Mouse (Mus musculus): ENCODE results near the gene Cbx2. TPM values are rescaled to one million over a fixed set of nuclear protein-coding genes. Genes with fewer than 3 reads are reported as not detected.

The Cbx2 gene
- total RNA-seq, 2 experiments from 2014 or later, result 3.1 to 6.6 TPM

DNA sequence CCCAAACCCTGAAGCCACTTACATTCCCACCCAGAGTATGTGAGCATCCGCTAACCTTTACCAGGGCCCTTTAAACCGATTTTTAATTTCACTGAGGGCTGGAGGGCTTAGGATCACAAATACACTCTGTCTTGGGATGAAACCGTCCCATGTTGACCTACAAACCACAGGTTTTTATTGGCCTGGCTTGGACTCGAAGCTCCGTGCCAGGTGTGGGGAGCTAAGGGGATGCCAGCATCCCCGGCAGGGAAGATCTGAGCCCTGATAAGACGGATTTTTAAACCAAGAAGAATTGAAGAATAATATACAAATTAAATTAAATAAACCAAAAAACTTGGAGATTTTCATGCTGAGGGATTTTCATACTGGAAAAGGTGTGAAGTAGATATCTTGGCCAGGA lies 8.3 kb upstream of the Cbx2 start:
- DNase-seq (ENCODE audit: low spot score in 2 of 2), result no peak

DNA sequence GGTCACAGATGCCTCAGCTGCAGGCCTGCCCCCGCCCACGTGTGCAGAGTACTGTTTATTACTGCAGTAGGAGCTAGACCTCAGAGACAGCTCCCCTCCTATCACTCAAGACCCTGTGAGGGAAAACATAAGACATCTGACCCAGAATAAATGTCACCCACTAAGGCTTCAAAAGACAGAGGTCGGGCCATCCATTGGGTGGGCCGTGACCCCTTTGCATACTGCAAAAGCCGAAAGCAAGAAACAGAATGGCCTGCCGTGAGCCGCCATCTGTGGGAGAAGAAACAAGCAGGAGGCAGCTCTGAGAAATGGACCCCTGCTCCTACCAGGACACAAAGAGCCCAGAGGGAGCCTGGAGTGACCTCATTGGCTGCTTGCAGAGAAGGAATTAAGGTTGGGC lies 5.3 kb upstream of the Cbx2 start:
- no peak for DNase-seq (ENCODE audit: low spot score in 2 of 2)

DNA sequence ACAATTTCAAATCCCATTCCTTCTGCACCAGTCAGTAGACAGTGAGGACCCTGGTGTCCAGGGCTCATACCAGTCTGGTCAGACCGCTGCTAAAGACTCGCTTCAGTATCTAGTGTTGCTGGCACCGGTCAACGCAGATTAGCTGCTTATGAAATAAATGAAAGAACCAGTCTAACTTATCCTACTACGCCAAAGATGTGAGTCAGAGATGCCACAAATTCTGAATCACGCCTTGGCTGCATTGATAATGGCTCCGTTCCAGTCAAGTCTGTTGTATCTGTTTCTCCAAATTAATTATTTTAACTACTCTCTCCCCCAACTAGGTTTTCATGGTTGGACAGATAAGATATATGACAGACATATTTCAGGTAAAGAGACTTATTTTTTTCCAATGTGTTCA lies 1.6 kb upstream of the Cbx2 start:
- DNase-seq (ENCODE audit: low spot score in 2 of 2), result no peak

DNA sequence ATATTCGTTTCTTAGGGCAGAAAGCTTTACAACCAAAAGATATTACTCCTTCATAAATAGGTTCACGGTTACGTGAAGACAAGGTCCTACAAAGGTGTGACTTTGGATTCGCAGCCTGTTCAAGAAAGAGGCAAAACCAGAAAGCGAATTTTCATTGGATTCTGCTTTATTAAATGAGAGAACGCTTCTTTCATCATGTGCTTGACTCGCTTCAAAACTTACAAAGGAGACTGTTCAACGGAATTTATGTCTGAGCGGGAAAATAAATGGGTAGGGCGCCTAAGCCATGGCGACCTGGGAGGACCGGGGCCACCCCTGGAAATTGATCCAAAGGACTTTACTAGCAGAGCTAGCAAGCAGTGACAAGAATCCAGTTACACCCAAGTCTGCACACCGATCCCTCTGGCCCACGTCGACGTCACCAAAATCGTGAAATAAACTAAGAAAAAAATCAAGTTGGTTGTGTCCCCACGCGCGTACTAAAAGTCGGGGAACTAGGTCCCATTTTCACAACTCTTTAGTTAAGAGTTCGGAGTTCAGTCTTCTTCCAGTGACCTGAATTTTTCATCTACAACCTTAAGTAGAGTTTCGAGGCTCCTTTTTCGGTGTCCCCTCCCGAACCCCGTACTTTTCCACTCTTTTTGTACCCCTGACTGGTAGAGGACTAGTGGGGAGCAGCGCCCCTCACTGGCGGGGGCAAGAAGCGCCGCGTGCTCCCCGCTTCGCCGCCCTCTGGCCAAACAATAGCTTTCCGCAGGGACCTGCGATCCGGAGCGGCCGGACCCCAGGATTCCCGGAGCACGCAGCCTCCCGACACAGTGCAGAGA lies 481 bp upstream of the Cbx2 start:
- no peak for DNase-seq (ENCODE audit: low spot score in 2 of 2)

DNA sequence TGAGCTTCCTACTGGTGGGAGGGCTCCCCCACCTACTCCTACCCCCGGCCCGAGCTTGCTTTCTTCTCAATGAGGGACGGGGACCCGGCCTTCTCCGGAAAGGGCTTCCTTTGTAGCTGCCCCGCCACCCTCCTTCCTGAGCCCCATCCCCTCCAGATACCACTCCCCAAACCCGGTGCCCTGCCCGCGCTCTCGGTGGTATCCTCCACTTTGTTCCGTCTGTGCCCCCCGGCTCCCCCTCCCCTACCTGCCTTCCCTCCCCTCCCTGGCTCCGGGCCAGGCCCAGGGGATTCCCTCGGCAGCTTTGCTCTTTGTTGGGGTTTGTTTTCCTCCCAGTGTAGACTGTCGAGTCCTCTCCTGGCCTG lies 836 bp downstream of the Cbx2 start:
- DNase-seq (ENCODE audit: low spot score in 2 of 2), result peak in 1 of 2 experiments; percentile 40

DNA sequence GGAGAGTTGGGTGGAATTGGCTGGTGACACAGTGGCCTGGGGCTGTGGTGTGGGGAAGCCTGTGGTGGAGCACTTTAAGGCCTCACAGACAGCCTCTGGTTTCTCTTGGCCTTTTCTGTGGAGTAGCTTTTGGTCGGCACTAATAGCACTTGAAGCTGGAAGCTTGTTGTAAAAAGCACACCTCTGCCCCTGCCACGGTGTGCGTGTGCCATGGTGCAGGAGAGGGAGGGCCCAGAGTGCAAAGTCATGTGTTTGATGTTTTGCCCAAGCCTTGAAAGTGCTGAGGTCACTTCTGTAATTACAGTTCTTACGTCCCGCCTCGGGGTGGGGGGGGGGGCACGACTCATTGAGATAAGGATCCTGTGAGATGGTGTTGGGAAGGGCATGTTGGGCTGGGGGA lies 1.5 kb downstream of the Cbx2 start:
- DNase-seq (ENCODE audit: low spot score in 2 of 2), result no peak

DNA sequence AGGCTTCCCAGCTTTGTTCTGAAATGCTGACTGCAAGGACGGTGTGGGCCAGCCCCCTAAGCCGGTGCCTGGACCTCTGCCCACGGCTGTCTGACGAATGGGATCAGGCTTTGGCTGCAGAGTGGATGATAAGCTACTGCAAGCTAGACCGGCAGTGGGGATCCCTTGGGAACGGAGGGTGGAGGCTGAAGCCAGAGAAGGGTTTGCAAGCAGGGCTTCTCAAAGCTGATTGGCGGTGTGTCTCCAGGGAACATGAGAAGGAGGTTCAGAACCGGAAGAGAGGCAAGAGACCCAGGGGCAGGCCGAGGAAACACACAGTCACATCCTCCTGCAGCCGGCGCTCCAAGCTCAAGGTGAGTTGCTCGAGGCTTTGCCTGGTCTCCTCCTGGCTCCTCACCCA lies 3.4 kb downstream of the Cbx2 start:
- no peak for DNase-seq (ENCODE audit: low spot score in 2 of 2)

DNA sequence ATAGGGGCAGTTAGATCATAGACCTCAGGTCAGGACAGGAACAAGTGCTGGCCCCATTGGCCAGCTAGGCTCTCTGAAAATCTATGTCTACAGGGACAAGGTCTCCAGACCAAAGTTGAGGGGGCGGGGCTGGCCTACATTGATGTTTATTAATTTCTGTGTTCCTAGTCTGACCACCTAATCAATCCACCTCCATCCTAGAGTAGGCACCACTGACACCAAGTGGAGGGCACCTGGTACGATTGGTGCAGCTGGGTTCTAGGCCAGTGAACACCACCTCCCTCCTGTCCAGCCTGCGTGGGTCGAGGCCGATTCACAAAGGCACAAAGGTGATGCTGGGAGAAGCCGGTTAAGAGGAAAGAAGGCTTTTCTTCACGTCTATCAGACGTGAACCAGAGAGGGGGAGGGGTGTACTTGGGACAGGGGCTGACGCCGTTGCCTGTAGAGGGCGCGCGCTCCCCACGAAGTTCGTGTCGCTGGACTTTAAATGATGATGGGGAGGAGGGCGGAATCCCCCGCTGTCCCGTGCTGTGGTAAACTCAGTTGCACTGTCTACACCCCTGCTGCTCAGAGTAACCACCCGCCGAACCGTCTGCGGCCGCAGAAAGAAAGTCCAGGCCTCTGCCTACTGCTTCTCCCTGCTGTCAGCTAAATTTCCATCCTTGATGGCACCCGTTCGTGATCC lies 11.3 kb downstream of the Cbx2 start:
- peak; percentile 87 to 90 for DNase-seq (ENCODE audit: low spot score in 2 of 2)

DNA sequence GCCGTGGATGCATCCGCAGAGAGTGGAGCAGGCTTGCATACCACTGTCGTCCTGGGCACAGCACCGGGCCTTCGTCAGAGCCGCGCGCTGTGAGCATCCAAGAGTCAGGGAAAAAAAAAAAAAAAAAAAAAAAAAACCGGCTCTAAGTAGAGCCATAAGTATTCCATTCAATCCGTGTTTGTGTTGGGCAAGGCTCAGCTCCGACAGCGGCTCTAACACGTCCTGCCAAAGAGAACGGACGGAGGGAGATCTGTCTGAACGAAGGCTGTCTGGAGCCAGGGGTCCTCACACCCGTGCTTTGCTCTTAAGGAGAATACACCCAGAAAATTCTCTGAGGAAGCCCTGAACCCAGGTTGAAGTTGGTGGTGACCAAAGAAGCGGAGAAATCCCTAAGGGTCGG lies 11.9 kb downstream of the Cbx2 start:
- peak in 1 of 2 experiments; percentile 2 for DNase-seq (ENCODE audit: low spot score in 2 of 2)

DNA sequence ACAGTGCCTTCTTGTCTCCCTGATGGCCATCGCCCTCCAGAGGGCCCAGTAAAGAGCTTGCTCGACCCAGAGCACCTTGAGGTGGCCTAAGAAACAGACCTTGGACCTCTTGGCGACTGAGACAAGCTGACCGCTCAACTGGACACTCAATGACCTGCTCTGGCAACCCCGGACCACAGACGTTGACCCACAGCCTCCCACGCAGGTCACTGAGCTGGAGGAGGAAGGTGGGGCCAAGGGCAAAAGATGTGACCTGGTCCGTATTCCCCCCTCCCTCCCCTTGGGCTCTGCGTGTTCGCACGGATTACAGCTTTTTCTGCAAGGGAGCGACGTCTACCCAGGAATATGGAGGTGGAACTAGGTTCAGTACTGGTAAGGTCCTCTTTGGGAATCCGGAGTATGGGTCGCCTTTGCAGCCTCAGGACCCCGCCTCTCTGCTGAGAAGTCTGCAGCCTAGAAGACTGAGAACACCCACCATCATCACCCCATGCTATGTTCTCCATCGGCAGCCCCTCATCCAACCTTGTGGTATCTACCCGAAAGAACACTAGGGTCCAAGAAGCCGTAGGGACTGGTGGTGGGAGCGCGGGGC lies 12.4 kb downstream of the Cbx2 start:
- peak in 1 of 2 experiments; percentile 7 for DNase-seq (ENCODE audit: low spot score in 2 of 2)

DNA sequence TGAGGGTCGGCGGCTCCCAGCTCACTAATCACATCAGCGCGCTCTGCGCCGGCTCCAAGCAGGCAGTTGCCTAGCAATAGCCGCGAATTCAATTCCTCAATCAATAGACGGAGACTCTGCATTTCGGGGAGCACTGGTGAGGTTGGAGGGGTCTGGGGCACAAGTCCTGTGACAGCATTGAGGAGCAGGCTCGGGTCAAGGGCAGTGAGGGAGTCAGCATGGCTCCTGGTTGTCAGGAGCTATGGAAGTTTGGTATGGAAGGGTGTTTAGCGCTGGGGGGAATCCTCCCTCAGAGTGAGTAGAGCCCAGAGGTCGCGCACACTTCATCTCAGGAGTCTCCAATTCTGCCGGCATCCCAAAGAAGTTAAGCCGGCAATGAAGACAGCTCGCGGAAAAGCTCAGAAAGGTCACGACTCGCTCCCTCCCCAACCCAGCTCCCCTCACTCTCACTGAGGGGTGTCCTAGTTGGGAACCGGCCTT lies 13.0 kb downstream of the Cbx2 start:
- DNase-seq (ENCODE audit: low spot score in 2 of 2), result peak in 1 of 2 experiments; percentile 3

DNA sequence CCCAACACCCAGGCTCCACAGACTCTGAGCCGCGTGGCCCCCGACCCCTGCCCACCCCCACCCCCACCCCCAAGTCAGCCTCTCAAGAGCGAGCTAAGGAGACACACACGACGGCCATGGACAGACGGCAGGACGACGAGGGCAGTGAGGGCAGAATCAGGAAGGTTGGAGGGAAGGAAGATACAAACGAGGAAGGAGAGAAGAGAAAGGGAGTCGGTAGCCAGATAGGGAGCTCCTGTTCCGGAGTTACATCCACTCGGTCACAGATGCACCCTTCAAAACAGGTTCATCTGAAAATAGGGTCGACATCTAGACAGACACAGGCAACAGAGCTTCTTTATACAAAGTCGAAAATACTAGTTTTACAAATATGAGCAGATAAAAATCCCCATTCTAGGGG lies 13.7 kb downstream of the Cbx2 start:
- DNase-seq (ENCODE audit: low spot score in 2 of 2), result no peak

DNA sequence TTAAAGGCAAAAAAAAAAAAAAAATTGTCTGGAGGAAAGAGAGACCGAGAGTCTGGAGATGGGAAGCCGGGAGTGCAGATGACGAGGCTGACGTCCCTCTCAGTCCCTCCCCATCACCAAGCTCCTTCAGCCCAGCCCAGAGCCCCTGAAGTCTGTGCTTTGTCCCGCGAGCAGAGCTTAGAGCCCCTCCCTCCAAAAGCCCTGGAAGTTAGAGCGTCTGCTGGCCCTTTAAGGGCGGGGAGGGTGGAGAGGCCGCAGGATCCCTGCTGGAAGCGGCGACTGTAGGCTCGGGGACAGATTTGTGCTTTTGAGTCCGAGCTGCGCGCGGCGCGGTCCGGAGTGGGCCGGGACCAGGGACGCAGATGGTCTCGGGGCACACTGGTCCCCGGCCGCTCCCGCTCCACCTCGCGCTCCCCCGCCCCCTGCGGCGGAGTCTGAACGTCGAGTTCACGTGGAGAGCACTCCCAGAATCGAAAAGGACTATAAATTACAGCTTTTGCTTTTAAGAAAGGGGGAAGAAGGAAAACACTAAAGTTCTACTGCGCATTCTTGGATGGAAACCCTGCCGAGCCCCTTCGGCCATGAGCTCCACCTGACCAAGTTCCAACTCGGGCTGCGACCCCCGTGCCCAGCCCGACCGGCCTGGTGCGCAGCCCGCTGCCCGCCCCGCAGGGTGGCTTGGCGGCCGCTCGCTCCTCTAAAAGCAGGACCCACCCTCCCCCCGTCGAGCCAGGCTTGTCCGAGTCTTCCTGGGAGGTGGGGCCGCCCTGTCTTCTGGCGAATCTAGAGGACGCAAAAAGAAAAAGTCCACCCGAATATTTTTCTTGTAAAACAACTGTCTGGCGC lies 14.4 kb downstream of the Cbx2 start:
- DNase-seq (ENCODE audit: low spot score in 2 of 2), result no peak

DNA sequence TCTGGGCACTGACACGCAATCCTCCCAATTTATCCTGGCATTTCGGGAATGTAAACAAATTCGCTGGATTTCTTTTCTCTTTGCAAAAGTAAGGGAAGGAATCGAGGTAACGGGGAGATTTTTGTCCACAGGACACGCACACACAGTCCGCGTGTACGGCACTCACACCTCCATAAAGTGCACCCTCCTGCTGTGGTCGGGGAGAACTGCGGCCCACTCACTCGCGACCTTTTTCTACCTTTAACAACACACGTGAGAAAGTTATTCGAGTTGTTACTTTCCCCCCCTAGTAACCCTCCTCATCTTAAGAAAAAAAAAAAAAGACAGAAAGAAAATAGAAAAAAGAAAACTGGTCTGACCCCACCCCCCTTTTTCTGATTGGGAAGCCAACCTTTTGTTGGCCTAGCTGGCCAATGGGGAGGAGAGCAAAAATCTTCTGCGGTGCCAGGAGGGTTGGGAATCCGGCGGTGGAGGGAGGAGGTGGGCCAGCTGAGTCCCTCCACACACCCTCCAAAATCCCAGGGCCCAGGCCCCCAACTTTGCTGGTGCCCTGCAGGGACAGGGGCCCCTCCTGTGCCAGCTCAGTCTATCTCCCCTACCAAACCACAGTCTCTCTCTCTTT lies 15.1 kb downstream of the Cbx2 start:
- no peak for DNase-seq (ENCODE audit: low spot score in 2 of 2)

DNA sequence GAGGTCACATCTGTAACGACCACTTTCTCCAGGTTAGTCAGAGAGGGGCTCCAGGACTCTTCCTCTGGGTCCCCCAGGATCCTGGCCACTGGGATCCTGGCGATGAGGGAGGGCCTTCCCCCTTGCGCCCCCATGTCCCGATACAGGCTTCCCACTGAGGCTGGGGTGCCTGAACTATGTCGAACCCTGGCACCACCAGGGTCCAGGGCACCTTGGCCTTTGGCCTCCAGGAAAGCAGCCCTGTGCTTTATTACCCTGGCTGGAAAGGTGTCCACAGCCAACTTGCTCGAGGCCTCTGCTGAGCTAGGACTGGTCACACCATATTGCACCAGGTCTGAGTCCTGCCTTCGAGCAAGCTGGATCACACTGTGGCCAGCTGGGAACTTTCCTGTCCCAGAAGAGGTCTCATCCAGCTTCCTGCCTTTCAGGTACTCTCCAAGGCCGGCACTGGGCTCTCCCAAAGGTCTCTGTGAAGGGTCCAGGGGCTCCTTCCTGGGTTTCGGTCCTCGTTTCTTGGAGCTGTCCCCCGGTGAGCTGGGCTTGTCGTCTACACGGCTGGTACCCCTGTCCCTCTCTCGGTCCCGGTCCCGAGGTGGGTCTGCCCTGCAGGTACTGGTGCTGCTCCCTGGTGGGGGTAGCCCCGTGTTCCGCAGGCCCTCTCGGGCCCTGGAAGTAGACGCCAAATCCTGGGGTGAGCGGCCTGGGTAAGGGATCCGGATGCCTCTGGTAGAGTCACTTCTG lies 16.2 kb downstream of the Cbx2 start:
- no peak for DNase-seq (ENCODE audit: low spot score in 2 of 2)

DNA sequence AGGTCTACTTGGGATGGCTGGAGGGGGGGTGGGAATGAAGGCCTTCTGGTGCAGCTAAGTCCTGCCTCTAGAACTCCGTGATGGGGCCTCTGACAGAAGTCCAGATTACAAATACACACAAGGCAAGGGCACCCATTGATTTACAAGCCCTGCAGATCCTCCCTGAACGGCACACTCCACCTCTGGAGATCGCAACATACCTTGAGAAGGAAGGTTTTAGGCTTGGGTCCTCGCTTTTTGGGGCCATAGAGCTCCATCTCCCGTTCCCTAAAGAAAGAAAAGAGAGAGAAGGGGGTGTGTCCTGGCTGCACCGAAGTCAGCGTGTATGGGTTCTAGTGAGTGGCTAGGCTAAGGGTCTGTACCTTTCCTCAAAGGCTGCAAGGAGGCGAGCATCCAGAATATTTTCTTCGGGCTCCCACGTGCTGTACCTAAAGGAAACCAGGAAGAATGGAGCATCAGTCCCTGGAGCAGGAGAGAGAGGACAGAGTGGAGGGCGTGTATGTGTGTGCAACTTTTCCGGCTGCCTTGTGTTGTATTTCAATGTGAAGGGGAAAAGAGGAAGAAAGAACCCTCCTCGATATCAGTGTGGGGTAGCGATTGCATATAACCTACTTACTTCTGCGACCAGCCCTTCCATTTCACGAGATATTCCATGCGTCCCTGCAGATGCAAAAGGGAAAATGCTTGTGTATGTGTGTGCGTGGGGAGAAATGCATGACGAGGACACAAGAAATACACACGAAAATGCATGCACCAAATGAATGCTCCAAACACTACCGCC lies 17.2 kb downstream of the Cbx2 start:
- DNase-seq (ENCODE audit: low spot score in 2 of 2), result no peak

DNA sequence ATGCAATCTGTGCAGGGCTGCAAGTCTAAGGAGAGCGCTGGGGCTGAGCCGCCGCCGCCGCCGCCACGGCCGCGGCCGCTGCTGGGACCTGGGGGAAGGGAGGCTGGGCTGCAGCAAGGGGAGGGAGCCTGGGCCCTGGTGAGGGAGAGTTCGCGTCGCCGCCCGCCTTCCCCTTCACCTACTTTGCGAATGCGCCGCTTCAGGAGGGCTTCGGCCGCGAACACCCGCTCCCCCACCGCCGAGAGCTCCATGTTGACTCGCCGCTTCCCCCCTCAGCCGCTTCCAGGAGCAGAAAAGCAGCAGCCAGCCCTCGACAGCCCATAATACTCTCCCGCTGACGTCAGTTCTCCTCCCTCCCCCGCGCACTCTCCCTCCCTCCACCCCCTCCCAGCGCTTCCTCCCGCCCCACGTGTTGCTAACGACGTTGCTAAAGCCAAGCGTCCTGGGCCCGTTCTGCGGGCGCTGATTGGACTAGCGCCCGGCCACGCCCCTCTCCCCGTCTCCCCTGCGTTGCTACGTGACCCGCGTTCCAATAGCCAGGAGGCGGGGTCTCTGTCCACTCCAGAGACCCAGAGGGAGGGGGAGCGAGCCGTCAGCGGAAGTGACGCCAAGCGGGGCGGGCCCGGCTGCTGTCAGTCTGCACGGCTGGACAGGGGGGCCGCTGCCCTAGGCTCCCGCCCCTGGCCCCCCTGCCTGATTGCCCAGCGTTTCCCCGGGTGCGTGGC lies 18.0 kb downstream of the Cbx2 start, which contains the start of gene Cbx8:
Gene Cbx8 (minus strand): TSS at position 370 of the 725 bp plus-strand sequence.
- DNase-seq (ENCODE audit: low spot score in 2 of 2), result peak; percentile 98

DNA sequence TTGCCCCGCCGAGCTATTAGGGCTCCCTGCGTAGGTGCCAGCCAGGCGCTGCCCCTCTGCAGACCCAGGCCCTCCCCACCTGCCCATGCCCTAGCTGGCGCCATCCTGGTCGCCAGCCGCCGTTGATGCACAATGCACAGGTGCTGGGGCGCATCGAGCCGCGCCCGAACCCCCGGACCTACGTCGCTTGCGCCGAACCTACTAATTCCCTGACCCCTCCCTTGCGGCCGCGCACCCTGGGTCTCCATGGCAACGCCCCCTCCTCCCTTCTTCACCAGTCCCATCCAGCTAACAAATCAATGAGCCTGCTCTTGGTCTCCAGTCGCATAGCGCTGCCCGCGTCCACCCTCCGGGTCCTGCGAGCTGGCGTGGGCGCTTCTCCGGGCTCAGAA lies 18.6 kb downstream of the Cbx2 start:
- DNase-seq (ENCODE audit: low spot score in 2 of 2), result no peak

Measured in adrenal gland, adult 18-20 months (tissue).